Mouse (Mus musculus): ENCODE measurements around the gene Atxn7l1.

The Atxn7l1 gene

GRCm38 (mm10) chr12:33390844-33391560 lies 243.5 kb downstream of the Atxn7l1 start:
- no peak for DNase-seq

- peak; percentile 21 for DNase-seq
Measured at GRCm38 (mm10) chr12:33394804-33395623, 247.5 kb downstream of the Atxn7l1 start, which contains the start of gene Efcab10. Gene Efcab10 (plus strand): TSS chr12:33394854.

GRCm38 (mm10) chr12:33403265-33403693 lies 255.8 kb downstream of the Atxn7l1 start:
- DNase-seq = no peak

- DNase-seq = no peak
Measured at GRCm38 (mm10) chr12:33404996-33405395, 257.5 kb downstream of the Atxn7l1 start.

- no peak for DNase-seq
Measured at GRCm38 (mm10) chr12:33405398-33406026, 258.0 kb downstream of the Atxn7l1 start.

- no peak for DNase-seq
Measured at GRCm38 (mm10) chr12:33411580-33412151, 264.2 kb downstream of the Atxn7l1 start.

All from kidney, adult 11 months (tissue).